In genomic region chr10:30771417-30772158, GRCm38 (mm10) we compare ENCODE assay signal across 18 mouse cellular contexts. TPM values are rescaled to one million over a fixed set of nuclear protein-coding genes. Genes with fewer than 3 reads are reported as not detected.
DNase-seq lines count a peak whose midpoint lies in the region; ATAC-seq and TF ChIP-seq lines count a peak whose summit lies in the region.
"Had no signal": no experiment of that assay in that cellular context is flagged by ENCODE, and none has a peak within 500 bp of the region (broad histone marks: within the 10 kb centered on the region; RNA-seq: fewer than 3 reads in every experiment).

No protein-coding gene starts in this region.

- in situ Hi-C loops in Patski (cut with MboI; ENCODE audit: low pct_unique_long_range_greater_than_20kb): no loop called here

- 0 out of 2 replicates have a peak, but pooled peaks cover 2% of the 10 kb centered on the region for H3K9me3 ChIP-seq in kidney, embryonic 15.5 days (replicated peaks)
- no peaks in the 10 kb centered on the region for H3K9me3 ChIP-seq in intestine, embryonic 15.5 days
- H3K9me3 ChIP-seq: embryonic facial prominence, embryonic 10.5 days; forebrain, embryonic 13.5 days; heart, embryonic 12.5 days; hindbrain, embryonic 10.5 days had no signal

- peak; percentile 74 for DNase-seq in kidney, adult 9 months
- DNase-seq in Patski (ENCODE audit: low read depth, low spot score): no peak
- DNase-seq in heart, adult 18-20 months: no peak
- no peak for DNase-seq in cerebellum, adult 18-20 months
- no peak for DNase-seq in left cerebral cortex, postnatal 25 days (ENCODE audit: low spot score in 2 of 2)
- DNase-seq: adrenal gland, postnatal 14 days; cerebellum, adult 11 months; cerebellum, adult 9-11 months; forebrain, postnatal 0 days; gastrocnemius, postnatal 14 days had no signal

- no peaks in the 10 kb centered on the region for H3K4me1 ChIP-seq in kidney, embryonic 15.5 days
- H3K4me1 ChIP-seq in intestine, embryonic 15.5 days (replicated peaks): no peaks in the 10 kb centered on the region
- H3K4me1 ChIP-seq: embryonic facial prominence, embryonic 10.5 days; heart, embryonic 12.5 days; hindbrain, embryonic 10.5 days had no signal

- H3K27ac ChIP-seq in kidney, embryonic 15.5 days: no peak overlapping the region
- H3K27ac ChIP-seq in intestine, embryonic 15.5 days: 0 out of 2 replicates have a peak overlapping the region, but pooled peaks have one; percentile 3
- H3K27ac ChIP-seq: embryonic facial prominence, embryonic 10.5 days; forebrain, embryonic 13.5 days; hindbrain, embryonic 10.5 days; hindbrain, embryonic 14.5 days had no signal

- ATAC-seq in kidney, embryonic 15.5 days (replicated peaks; ENCODE audit: low FRiP score): no peak
- ATAC-seq in Patski: peak; percentile 26
- no peak for ATAC-seq in intestine, embryonic 15.5 days
- ATAC-seq: activated CD4-positive, CD25-positive, alpha-beta regulatory T cell, adult 4 months; forebrain, embryonic 13.5 days; forebrain, postnatal 0 days had no signal

- no peak overlapping the region for H3K4me3 ChIP-seq in kidney, embryonic 15.5 days (replicated peaks)
- H3K4me3 ChIP-seq in intestine, embryonic 15.5 days (replicated peaks): no peak overlapping the region
- H3K4me3 ChIP-seq: embryonic facial prominence, embryonic 10.5 days; forebrain, embryonic 13.5 days; heart, embryonic 12.5 days; hindbrain, embryonic 10.5 days had no signal

- CTCF ChIA-PET in Patski (lab: Charles Lee): interaction anchor here (1.0 to 1.2 kb wide), 3 partner anchors 11 to 26 kb away, joined by 3 to 4 read pairs (median 3); no protein-coding TSS in a partner anchor

- POLR2A ChIA-PET in Patski (lab: Charles Lee): interaction anchor here (0.6 to 1.6 kb wide), 3 partner anchors 8 to 23 kb away, joined by 3 to 4 read pairs (median 4); no protein-coding TSS in a partner anchor

- H3K9ac ChIP-seq in kidney, embryonic 15.5 days: no peak overlapping the region
- H3K9ac ChIP-seq in intestine, embryonic 15.5 days: no peak overlapping the region
- H3K9ac ChIP-seq: forebrain, embryonic 13.5 days; forebrain, postnatal 0 days; heart, embryonic 12.5 days; hindbrain, embryonic 14.5 days had no signal

- no peaks in the 10 kb centered on the region for H3K27me3 ChIP-seq in kidney, embryonic 15.5 days
- no peaks in the 10 kb centered on the region for H3K27me3 ChIP-seq in Patski
- no peaks in the 10 kb centered on the region for H3K27me3 ChIP-seq in intestine, embryonic 15.5 days (replicated peaks)
- H3K27me3 ChIP-seq: forebrain, embryonic 13.5 days; heart, embryonic 12.5 days had no signal

- no peak for TF ChIP-seq CTCF in Patski (IDR thresholded peaks at IDR 0.05)

- H3K4me2 ChIP-seq in kidney, embryonic 15.5 days: no peak overlapping the region
- no peak overlapping the region for H3K4me2 ChIP-seq in intestine, embryonic 15.5 days (replicated peaks)
- H3K4me2 ChIP-seq: forebrain, embryonic 13.5 days; heart, embryonic 12.5 days; hindbrain, embryonic 14.5 days had no signal

- intact Hi-C loops in left cerebral cortex, postnatal 25 days (cut with DNase I): no loop called here

- no peaks in the 10 kb centered on the region for H3K36me3 ChIP-seq in kidney, embryonic 15.5 days
- H3K36me3 ChIP-seq in intestine, embryonic 15.5 days: no peaks in the 10 kb centered on the region
- H3K36me3 ChIP-seq: embryonic facial prominence, embryonic 10.5 days; hindbrain, embryonic 10.5 days had no signal

- 82% methylated on average over 5 of the region's 5 CpGs for WGBS in kidney, embryonic 15.5 days
- 74% methylated on average over 5 of the region's 5 CpGs for WGBS in intestine, embryonic 15.5 days

RNA-seq across cellular contexts. Expression of gene Ncoa7, which starts 31.5 kb away (rescaled TPM):
- 16.3 and 16.6 TPM in 2 replicates for polyA plus RNA-seq in kidney, embryonic 15.5 days (2015; fragmentation: Nextera tagmentation; extraction: Ambion mirVana)
- polyA plus RNA-seq in Patski (2021): 24.3 TPM
- polyA plus RNA-seq in intestine, embryonic 15.5 days (2015; fragmentation: Nextera tagmentation; extraction: Ambion mirVana): 9.3 and 10.0 TPM in 2 replicates
- total RNA-seq in heart, adult 18-20 months (2021): 1 to 10 TPM; 4.0 to 4.6 TPM
- total RNA-seq in left cerebral cortex, postnatal 25 days (2021): 100 to 1,000 TPM; 106 to 111 TPM
